Mouse (Mus musculus) granulocyte monocyte progenitor cell, adult 5-6 weeks (primary cell): ENCODE results near the gene Eif4h. TPM values are rescaled to one million over a fixed set of nuclear protein-coding genes. Genes with fewer than 3 reads are reported as not detected.

ENCODE experiments used
- ATAC-seq: replicated peaks from 2 replicates; pipeline ENCODE4 v1.8.0; 2016; ENCODE audit warnings: mild to moderate bottlenecking, moderate TSS enrichment, inconsistent platforms; ENCODE audit not compliant: poor library complexity, severe bottlenecking
- total RNA-seq, 2 experiments: library from RNA; stranded (forward) in 1 of 2; stranded (reverse) in 1 of 2; fragments of 200-712, 200-1000 nt in 1 of 2; fragments of >200 nt in 1 of 2; fragmentation: Nextera tagmentation in 1 of 2; gene quantifications; 2 replicates each; pipeline ENCODE4 v1.2.3; 2014 to 2017

The Eif4h gene
- total RNA-seq, 2 experiments from 2014 or later = 226 to 300 TPM

GRCm38 (mm10) chr5:134611810-134612521 is 27.3 kb downstream of the Eif4h start:
- ATAC-seq = no peak

GRCm38 (mm10) chr5:134609916-134610643 is 29.2 kb downstream of the Eif4h start:
- ATAC-seq = no peak

GRCm38 (mm10) chr5:134607121-134607520 is 32.2 kb downstream of the Eif4h start:
- peak; percentile 93 for ATAC-seq

- no peak for ATAC-seq
Observed at GRCm38 (mm10) chr5:134606314-134606713, 33.0 kb downstream of the Eif4h start.

GRCm38 (mm10) chr5:134604376-134604775 is 34.9 kb downstream of the Eif4h start:
- no peak for ATAC-seq

GRCm38 (mm10) chr5:134597711-134598110 is 41.6 kb downstream of the Eif4h start:
- ATAC-seq = no peak

GRCm38 (mm10) chr5:134593093-134593492 is 46.2 kb downstream of the Eif4h start:
- ATAC-seq = no peak

- peak; percentile 57; the same call in 1 of the 2 replicates for ATAC-seq
Observed at GRCm38 (mm10) chr5:134592026-134592581, 47.2 kb downstream of the Eif4h start.

GRCm38 (mm10) chr5:134589900-134590299 is 49.4 kb downstream of the Eif4h start:
- peak; percentile 82 for ATAC-seq

- ATAC-seq = peak; percentile 45
Observed at GRCm38 (mm10) chr5:134584798-134585197, 54.5 kb downstream of the Eif4h start.

GRCm38 (mm10) chr5:134583884-134584213 is 55.4 kb downstream of the Eif4h start:
- no peak for ATAC-seq

- ATAC-seq = no peak
Observed at GRCm38 (mm10) chr5:134583006-134583883, 56.0 kb downstream of the Eif4h start.

GRCm38 (mm10) chr5:134582221-134582907 is 56.9 kb downstream of the Eif4h start:
- ATAC-seq = peak; percentile 95

GRCm38 (mm10) chr5:134581146-134581545 is 58.1 kb downstream of the Eif4h start, which contains the start of gene Rfc2:
Gene Rfc2, plus strand, starts transcription at chr5:134581366.
- no peak for ATAC-seq

- ATAC-seq = no peak
Observed at GRCm38 (mm10) chr5:134579135-134579534, 60.2 kb downstream of the Eif4h start.

- ATAC-seq = no peak
Observed at GRCm38 (mm10) chr5:134577534-134577933, 61.8 kb downstream of the Eif4h start.

- no peak for ATAC-seq
Observed at GRCm38 (mm10) chr5:134576517-134577220, 62.6 kb downstream of the Eif4h start.

- no peak for ATAC-seq
Observed at GRCm38 (mm10) chr5:134575833-134576232, 63.5 kb downstream of the Eif4h start.

- ATAC-seq = peak; percentile 55
Observed at GRCm38 (mm10) chr5:134572508-134573214, 66.6 kb downstream of the Eif4h start.
